Mouse (Mus musculus): ENCODE measurements at regions not wholly inside any gene's neighbourhood (a gene's known extent, or its start where the extent isn't known, plus 50 kb on each side); places are given as distances from the start of the nearest gene placed in this dataset.

- ATAC-seq, result no peak
These were observed 55.4 kb upstream of the Arglu1 start for GRCm38 (mm10) chr8:8745615-8746285.
